Mouse (Mus musculus) R1 (cell line): ENCODE data around the gene Hal.

ENCODE experiments used
- DNase-seq: peaks from one replicate; pipeline ENCODE4 v3.0.0-alpha.2; 2018; ENCODE audit warnings: low read depth, low spot score

Hal gene

DNA sequence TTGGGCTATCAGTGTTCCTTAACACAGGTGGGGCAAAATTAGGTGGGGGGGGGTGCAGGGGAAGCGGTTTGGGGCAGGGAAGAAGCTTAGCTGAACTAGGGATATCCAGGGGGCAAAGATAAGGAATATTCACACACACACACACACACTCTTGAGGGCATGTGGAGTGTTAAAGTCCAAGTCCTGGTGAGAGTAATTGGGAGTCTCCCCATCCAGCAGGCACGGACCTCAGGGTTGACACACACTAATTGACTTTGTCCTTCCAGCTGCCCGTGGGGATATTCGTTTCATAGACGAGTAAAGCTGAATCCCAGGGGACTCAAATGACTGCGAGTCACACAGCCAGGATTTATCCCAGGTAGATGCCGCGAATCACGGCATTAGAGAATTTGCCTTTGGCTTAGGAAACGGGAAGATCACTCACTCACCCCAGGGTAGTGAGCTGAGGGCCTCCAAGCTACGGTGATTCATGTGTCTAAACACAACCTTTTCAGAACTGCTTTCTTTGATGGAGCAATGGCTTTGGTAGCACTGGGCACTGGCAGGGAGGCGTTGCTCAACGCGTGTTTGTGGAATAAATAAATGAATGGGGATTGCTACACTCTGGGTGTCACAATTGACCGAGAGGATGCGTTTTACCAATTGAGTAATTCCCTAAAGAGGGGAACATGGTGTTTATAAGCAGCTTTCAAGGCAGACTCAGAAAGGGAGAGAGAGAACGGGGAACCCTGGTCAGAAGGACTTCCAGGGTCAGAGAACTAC is at the start of gene Hal:
Gene Hal, plus strand, starts transcription at position 703 of the 762 bp plus-strand sequence.
- DNase-seq: no peak

GRCm38 (mm10) chr10:93441501-93441900 is 47.1 kb upstream of the Hal start:
- DNase-seq: no peak

DNA sequence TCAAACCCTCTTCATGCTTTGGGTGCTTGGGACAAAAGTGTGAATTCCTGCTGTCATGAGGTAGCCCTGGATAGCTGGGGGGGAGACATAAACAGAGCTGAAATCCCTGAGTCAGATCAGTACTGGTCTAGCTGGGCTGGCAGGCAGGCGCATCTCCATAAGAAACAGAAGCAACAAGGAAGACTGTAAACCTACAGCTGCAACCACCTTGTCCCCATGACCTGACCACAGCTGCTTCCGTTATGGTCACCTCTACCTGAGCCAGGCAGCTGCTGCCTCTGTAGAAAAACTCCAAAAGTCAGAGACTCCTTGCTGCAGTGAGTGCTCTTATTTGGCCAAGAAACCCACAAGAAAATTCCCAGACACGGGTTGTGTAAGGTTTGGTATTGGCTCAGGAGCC is 46.4 kb upstream of the Hal start:
- no peak for DNase-seq

DNA sequence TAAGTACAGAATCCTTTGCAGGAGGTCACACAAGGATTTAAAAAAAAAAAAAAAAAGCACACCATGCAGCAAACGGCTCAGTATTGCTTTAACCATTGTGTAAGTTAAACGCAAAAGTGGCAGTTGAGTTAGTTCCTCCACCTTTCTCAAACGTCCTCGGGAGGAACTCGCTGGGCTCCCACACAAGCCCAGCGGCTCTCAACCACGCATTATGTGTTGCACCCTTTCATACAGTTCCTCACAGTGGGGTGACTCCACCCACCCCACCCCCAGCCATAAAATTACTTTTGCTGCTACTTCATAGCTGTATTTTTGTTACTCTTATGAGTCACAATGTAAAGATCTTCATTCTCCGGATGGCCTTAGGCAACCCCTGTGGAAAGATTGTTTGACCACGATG is 44.2 kb upstream of the Hal start:
- no peak for DNase-seq

GRCm38 (mm10) chr10:93447398-93447797 is 41.2 kb upstream of the Hal start:
- DNase-seq: no peak

DNA sequence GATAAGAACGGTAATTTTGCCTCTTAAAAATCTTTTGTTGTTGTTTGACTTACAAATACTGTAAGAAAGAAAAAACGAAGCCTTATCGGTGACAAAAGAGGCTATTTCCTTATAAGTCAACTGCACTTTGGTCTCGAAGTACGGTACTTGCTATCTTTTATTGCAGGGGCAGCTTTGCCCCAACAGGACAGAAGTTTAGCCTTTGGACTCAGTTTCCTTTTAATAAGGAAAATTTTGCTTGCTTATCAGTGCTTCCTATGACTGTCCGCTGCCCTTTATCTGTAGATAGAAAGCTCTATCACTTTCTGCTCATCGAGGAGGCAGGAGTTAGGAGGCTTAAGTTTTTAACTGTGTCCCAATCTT is 33.9 kb upstream of the Hal start:
- no peak for DNase-seq

- peak; percentile 47 for DNase-seq
Measured at GRCm38 (mm10) chr10:93460106-93460505, 28.5 kb upstream of the Hal start.

DNA sequence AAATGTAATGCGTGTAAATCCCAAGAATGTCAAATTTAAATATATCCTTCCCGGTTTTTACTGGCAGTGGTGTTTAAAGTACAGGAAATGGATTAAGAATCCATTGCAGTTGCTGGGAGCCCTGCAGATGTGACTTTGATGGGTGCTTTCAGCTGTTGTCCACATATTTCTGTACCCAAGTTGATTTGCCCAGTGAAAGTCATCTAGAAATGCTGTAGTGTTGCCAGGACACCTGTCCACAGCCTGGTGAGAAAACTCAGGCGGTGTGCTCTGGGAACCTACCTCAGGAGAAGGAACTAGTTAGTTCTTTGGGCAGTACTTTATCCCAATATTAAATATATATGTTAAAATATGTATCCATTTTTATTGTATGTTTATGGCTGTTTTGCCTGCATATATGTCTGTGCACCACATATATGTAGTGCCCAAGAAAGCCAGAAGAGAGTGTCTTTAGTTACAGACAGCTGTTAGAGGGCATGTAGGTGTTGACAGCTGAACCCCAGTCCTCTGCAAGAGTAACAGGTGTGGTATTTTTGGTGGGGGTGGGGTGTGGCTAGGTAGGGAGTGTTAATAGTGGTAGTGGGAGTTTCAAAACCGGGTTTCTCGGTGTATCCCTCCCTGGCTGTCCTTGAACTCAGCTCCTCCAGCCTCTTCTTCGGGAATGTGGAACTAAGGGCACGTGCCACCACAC is 25.7 kb upstream of the Hal start:
- DNase-seq: no peak

DNA sequence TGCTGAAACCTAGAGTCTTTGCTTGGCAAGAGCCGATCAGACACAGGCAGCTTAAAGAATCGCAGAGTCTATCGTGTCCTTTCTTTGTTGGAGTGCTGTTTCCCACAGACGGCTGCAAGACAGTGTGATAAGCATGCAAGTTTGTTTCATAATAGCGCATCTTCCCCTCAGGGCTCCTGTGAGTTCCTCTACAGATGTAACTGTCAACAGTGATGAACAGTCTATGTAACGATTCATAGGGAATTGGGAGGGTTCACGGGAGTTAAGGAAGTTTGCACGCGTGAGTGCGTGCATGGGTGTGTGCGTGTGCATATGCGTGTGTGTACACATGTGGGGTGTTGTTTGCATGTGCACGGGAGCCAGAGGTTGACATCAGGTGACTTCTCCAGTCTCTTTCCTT is 25.0 kb upstream of the Hal start:
- DNase-seq: no peak

DNA sequence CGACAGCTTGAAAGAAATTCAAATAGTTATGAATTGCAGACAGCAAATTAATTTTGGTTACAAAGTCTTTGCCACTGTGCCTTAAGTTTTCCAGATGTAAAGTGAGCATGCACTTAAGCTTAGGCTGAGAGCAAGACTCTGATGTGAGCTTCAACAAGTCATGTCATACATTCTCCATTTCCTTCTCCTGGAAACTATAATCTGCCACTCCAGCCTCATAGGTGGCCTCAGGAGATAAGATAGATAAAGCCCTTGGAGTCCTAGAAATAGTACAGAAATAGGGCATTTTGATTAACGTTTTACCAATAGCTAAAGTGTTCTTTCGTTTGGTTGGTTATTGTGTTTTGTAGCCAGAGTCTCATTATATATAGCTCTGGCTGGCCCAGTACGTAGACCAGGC is 21.3 kb upstream of the Hal start:
- DNase-seq: no peak

DNA sequence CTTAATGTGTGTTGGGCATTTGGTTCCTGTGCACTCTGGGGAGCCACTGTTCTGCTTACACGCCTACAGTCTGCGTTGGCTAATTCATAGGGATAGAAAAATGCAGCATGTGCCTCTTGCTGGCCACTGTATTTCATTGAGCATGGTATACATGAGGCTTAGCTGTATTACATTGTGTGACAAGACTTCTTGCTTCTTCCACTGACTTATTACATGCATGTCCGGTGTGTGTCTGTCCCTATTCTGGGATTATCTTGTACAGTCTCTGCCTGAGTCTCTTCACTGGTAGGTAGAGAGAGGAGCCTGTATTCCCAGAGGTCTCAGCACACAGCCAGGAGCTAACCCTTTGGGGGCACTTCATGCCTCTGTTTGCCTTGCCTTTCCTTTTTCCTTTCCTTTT is 20.8 kb upstream of the Hal start:
- DNase-seq: no peak

DNA sequence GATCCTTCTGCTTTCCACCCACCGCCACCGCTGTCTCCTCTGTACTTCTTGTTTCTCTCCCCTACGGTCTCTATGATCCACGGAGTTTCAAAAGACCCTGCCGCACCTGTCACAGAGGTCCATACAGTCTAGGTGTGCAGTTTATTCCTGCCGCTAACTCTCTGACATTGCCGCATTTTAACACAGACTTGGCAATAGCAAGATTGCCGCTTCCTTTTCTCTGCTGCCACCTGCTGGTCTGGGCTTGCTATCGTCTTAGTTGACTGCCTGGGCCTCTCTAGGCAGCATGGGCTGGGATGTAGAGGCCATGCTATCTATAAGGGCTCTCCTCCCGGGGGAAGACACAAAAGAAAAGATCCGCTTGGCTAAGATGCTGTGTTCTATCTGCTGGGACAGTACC is 17.2 kb upstream of the Hal start:
- DNase-seq: peak; percentile 86

- DNase-seq: no peak
Measured at GRCm38 (mm10) chr10:93484511-93484910, 4.1 kb upstream of the Hal start.

GRCm38 (mm10) chr10:93485055-93485691 is 3.4 kb upstream of the Hal start:
- peak; percentile 50 for DNase-seq

DNA sequence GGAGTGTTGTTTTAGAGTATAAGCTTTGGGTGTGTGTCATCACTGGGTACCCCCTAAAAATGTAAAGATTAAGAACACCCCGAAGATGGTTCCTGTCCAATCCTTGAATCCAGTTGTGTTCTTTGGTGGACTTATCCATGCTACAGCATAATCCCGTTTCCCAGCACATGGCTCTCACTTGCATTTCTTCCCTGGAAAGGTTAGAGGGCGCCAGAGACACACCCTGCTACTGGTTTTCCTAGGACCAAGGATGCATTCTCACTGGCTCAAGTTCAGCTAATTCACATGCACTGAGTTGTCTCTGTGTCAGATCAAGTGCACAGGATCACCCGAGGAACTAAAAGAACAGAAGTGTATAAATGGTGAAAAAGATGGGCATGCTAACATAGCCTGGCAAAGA is 1.9 kb upstream of the Hal start:
- no peak for DNase-seq

DNA sequence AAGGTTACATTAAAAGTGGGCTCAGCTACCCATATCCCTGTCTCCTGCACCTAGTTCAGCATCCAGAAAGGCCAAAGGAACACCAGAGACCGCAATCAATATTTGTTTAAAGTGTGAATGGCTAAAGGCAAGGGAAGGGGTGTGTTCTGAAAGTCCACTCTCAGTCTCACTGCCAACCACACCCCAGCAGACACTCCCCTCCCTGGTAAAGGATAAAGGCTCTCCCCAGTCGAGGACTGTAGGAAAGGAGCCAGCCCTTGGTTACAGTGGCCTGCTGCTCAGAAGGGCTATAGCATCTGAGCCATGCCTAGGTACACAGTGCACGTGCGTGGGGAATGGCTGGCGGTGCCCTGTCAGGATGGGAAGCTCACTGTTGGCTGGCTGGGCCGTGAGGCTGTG is 259 bp downstream of the Hal start:
- DNase-seq: no peak

- peak; percentile 83 for DNase-seq
Measured at GRCm38 (mm10) chr10:93490451-93490850, 1.9 kb downstream of the Hal start.

DNA sequence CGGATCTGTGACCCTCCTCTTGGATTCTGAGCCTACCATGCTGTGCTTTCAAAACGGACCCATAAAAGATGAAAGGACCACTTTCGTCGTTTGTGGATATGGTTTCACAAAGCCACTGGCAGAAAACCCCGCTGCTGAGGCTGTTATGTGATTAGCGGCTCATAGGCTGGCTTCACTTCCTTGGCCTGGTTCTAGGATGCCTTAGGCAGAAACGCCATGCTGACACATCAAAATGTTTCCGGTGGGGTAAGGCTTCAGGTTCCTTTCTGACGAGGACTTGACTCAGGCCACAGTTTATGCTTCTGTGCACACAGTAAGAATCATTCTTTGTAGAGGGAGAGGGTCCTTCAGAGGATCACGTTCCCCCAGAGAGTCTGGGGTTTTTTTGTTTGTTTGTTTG is 12.3 kb downstream of the Hal start:
- DNase-seq: no peak

DNA sequence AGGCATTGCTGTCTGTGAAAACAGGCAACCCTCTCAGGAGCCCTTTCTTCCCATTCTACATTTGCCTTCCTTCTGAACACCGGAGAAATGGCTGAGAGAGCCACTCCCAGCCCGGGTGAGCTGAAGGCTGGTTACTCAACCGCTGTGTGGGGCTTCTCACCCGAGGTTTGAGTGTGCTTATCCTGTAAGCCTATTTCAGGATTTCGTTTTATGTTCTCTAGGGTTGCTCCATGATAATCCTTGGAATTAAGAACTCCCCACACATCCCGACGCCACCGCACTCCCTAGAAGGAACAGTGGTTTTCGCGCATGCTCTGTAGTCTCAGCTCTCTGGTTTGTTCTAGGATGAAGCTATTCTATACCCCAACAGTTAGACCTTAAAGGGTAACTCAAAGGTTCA is 12.8 kb downstream of the Hal start:
- peak; percentile 19 for DNase-seq

GRCm38 (mm10) chr10:93508383-93508970 is 19.9 kb downstream of the Hal start:
- DNase-seq: no peak

DNA sequence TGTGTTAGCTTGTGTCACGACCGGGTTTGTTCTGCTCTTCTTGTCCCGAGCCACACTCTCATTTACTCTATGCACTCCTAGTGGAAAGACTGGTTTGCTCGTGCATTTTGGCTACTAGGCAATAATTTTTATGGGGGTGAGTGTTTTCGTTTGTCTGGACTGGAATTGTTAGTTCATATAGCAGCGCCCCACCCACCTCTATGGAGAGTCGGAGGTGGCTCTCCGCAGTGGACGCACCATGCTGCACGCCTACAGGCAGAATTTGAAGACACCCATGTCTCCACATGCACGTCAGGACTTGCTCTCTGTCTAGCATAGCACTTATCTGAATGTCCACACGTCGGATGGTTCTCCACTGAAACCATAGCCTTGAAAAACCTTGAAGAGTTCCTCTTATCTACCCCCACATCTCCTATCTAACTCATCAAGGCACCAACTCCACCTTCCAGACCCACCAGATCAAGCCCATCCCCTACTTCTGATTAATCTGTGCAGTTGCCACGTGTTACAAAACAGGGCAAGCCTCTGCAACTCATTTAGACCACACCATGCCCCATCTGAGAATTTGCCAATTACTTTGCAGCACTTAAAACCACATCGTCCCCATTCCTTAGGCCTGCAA is 21.1 kb downstream of the Hal start:
- DNase-seq: no peak

GRCm38 (mm10) chr10:93515419-93515818 is 26.9 kb downstream of the Hal start:
- DNase-seq: peak; percentile 14
